Mouse (Mus musculus) adrenal gland, adult 2 months (tissue): ENCODE data around the gene Vpreb3. TPM values are rescaled to one million over a fixed set of nuclear protein-coding genes. Genes with fewer than 3 reads are reported as not detected.
"Not testable (repeated sequence)": the region's sequence is repeated elsewhere in the genome, so short reads cannot be mapped to it uniquely, and the experiment has no call there.

Experiments
- DNase-seq: peaks from one replicate; pipeline ENCODE4 v3.0.0; 2021
- polyA plus RNA-seq: library from polyadenylated mRNA; depleted of rRNA; stranded (reverse); fragments of >200 nt; gene quantifications from 2 replicates; pipeline ENCODE4 v1.2.3, GENCODE M21; 2012; rRNA removed
- total RNA-seq, 2 experiments: library from RNA; stranded (reverse); gene quantifications; 2 replicates each; pipeline ENCODE4 v1.2.3; 2021

Vpreb3 gene
- total and polyA plus RNA-seq, 3 experiments = 1.1 TPM; not detected in 2

- DNase-seq = no peak
Observed at GRCm38 (mm10) chr10:75975216-75975615, 32.4 kb downstream of the Vpreb3 start.

DNA sequence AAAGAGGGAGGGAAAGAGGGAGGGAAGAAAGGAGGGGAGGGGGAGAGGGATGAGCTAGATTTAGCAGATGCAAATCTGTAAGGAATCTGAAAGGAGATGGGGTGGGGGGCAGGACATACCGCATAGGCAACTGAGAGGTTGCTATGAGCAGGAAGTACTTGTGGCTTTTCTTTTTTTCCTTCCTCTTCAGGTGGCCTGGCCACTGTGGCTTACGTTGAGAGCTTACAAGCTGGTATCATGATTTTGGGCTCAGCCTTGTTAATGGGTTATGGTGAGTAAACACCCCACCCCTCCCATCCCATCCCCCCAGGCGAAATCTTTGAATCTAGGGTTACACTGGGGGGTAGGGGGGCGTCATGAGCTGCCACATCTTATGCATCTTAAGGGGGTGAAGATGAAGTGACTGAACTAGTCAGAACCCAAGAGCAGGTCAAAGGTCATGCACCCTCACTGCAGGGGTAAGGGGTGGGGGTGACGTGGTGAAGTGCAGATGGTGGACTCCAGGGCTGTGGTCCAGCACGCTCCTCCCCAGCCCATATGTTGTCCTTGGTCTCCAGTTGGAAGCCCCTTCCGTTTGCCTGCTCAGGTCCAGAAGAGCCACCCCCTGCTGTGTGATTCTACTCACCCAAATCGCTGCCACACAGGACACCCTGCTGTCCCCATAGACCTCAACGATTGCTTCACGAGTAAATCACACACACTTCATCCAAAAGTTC lies 35.4 kb downstream of the Vpreb3 start:
- DNase-seq = no peak

DNA sequence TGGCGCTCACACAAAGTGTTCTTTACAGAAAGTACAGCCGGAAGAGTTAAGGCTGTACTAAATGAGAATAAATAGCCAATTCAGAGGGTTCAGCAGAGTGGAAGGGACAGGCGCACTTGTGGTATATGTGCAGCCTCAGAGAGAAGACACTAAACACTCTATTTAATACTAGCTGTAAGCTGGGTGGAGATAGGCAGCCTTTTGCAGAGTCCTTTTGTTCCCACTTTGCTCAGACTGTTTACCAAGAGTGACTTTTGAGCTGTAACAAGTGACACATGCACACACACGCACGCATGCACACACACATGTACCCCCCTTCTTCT lies 35.9 kb downstream of the Vpreb3 start:
- no peak for DNase-seq

DNA sequence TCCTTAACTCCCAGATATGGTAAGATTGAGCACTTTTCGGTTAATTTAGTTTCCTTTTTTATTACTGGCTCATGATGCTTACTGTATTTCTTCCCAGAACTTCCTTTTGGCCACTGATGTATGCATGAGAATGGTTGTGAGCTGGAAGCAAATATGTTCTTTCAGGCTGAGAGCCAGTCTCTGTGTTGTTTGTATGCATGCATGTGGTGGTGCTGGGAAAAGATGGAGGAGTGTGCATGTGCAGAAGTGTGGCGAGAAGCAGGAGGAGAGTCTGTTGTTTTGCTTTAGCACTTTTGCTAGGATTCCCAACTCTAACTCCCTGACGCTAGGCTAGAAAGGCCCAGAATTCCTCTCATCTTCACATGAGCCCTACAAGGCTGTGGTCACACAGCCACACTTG lies 36.6 kb downstream of the Vpreb3 start:
- no peak for DNase-seq

GRCm38 (mm10) chr10:75990430-75991042 lies 47.7 kb downstream of the Vpreb3 start:
- no peak for DNase-seq

- no peak for DNase-seq
Observed at GRCm38 (mm10) chr10:75993616-75994240, 50.9 kb downstream of the Vpreb3 start.

DNA sequence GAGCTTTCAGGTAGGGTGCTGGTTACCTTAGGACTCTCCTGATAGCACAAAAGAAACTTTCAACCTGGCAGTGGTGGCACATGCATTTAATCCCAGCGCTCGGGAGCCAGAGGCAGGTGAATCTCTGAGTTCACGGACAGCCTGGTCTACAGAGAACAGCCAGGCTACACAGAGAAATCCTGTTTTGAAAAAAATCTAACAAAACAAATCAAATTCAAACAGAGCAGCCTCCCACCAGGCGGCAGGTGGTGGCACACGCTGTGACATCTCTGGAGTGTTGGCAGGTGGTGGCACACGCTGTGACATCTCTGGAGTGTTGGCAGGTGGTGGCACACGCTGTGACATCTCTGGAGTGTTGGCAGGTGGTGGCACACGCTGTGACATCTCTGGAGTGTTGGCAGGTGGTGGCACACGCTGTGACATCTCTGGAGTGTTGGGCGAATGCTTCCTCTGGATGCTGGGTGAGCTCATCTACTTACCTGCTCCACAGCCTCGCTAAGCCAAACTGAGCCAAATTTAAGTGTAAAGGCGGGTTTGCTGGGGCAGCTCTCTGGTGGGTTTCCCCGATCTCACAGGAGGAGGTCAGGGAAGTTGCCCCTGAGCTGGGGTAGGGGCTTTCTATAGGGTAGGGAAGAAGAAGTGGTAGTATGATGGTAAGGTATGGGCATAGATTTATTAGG lies 51.8 kb downstream of the Vpreb3 start:
- DNase-seq = not testable (repeated sequence)

DNA sequence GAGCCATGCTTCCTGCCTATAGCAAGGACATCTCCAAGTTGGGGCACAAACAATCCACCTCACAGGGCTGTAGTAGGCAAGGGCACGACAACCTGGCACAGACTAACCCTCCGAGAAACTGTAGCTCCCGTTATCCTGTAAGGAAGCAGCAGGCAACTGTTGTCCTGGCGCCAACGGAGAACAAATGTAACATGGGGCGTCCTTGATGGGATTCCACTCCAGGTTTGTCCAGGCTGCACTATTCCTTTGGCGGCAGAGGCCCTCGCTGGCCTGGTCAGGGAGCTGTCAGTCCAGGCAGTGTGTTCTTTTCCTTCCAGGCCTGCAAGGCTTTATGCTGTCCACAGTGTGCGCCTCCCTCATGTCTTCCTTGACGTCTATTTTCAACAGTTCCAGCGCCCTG lies 52.6 kb downstream of the Vpreb3 start:
- no peak for DNase-seq

DNA sequence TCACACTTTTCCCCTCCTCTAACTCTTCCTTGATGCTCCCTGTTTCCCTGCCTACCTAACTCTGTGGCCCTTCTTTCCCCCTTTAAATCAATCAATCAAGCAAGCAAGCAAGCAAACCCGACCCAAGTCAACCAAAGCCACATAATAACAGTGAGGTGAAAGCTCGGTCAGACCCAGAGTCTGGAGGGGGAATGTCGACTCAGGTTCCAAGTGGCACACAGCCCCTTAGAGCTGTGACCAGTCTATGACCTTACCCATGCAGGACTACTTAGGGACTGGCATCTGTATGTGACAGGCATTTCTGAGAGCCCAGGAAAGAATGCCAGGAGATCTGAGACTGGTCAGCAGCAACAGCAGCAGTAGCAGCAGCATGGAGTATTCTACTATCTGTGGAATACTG lies 53.5 kb downstream of the Vpreb3 start:
- DNase-seq = no peak

Other genes with a start within 250 kb of the Vpreb3 start
- 10 to 100 TPM; 24.2 to 31.9 TPM for gene Cabin1, start 178.7 kb upstream of the Vpreb3 start, total RNA-seq
- gene Cabin1, start 178.7 kb upstream of the Vpreb3 start, polyA plus RNA-seq = 38.4 and 42.6 TPM in 2 replicates
- gene Ddt, start 169.6 kb upstream of the Vpreb3 start, total RNA-seq = 100 to 1,000 TPM; 177 to 205 TPM
- 240 and 255 TPM in 2 replicates for gene Ddt, start 169.6 kb upstream of the Vpreb3 start, polyA plus RNA-seq
- not detected for gene Gm20441, start 162.1 kb upstream of the Vpreb3 start, total RNA-seq
- not detected in 2 replicates for gene Gm20441, start 162.1 kb upstream of the Vpreb3 start, polyA plus RNA-seq
- 10 to 100 TPM; 16.9 to 28.9 TPM for gene Gstt3, start 161.6 kb upstream of the Vpreb3 start, total RNA-seq
- gene Gstt3, start 161.6 kb upstream of the Vpreb3 start, polyA plus RNA-seq = 14.6 and 17.2 TPM in 2 replicates
- gene Gstt1, start 144.5 kb upstream of the Vpreb3 start, total RNA-seq = 10 to 100 TPM; 52.0 to 64.8 TPM
- 50.9 and 61.2 TPM in 2 replicates for gene Gstt1, start 144.5 kb upstream of the Vpreb3 start, polyA plus RNA-seq
- gene Gstt4, start 120.5 kb upstream of the Vpreb3 start, total RNA-seq = not detected
- gene Gstt4, start 120.5 kb upstream of the Vpreb3 start, polyA plus RNA-seq = not detected in 2 replicates
- 10 to 100 TPM; 32.9 to 36.6 TPM for gene Gstt2, start 105.6 kb upstream of the Vpreb3 start, total RNA-seq
- 136 and 153 TPM in 2 replicates for gene Gstt2, start 105.6 kb upstream of the Vpreb3 start, polyA plus RNA-seq
- 100 to 1,000 TPM; 268 to 376 TPM for gene Mif, start 82.8 kb upstream of the Vpreb3 start, total RNA-seq
- gene Mif, start 82.8 kb upstream of the Vpreb3 start, polyA plus RNA-seq = 1,719 and 1,732 TPM in 2 replicates
- gene Derl3, start 49.6 kb upstream of the Vpreb3 start, total RNA-seq = 1 to 10 TPM; 2.1 to 3.9 TPM
- 5.4 and 6.0 TPM in 2 replicates for gene Derl3, start 49.6 kb upstream of the Vpreb3 start, polyA plus RNA-seq
- 10 to 100 TPM; 77.6 to 87.4 TPM for gene Smarcb1, start 21.4 kb upstream of the Vpreb3 start, total RNA-seq
- 103 and 115 TPM in 2 replicates for gene Smarcb1, start 21.4 kb upstream of the Vpreb3 start, polyA plus RNA-seq
- gene Chchd10, start 9.9 kb upstream of the Vpreb3 start, total RNA-seq = 1,000 to 10,000 TPM; 1,273 to 1,367 TPM
- gene Chchd10, start 9.9 kb upstream of the Vpreb3 start, polyA plus RNA-seq = 4,822 and 7,346 TPM in 2 replicates
- 10 to 100 TPM in 1 of 2 experiments, 1 to 10 TPM in 1; 5.1 to 14.8 TPM for gene Mmp11, start 6.6 kb upstream of the Vpreb3 start, total RNA-seq
- gene Mmp11, start 6.6 kb upstream of the Vpreb3 start, polyA plus RNA-seq = 26.7 and 48.0 TPM in 2 replicates
- 1 to 10 TPM; 2.2 to 4.0 TPM for gene Gm867, start 2.4 kb upstream of the Vpreb3 start, total RNA-seq
- gene Gm867, start 2.4 kb upstream of the Vpreb3 start, polyA plus RNA-seq = 0.93 and 1.9 TPM in 2 replicates
- gene Gm5134, start 11.5 kb downstream of the Vpreb3 start, total RNA-seq = not detected
- 0.03 and 0.11 TPM in 2 replicates for gene Gm5134, start 11.5 kb downstream of the Vpreb3 start, polyA plus RNA-seq
- gene Zfp280b, start 89.6 kb downstream of the Vpreb3 start, total RNA-seq = 1 to 10 TPM; 5.8 to 9.9 TPM
- 3.5 and 3.8 TPM in 2 replicates for gene Zfp280b, start 89.6 kb downstream of the Vpreb3 start, polyA plus RNA-seq
- gene Slc5a4b, start 167.9 kb downstream of the Vpreb3 start, total RNA-seq = not detected
- gene Slc5a4b, start 167.9 kb downstream of the Vpreb3 start, polyA plus RNA-seq = not detected in 2 replicates
- not detected for gene Slc5a4a, start 204.4 kb downstream of the Vpreb3 start, total RNA-seq
- gene Slc5a4a, start 204.4 kb downstream of the Vpreb3 start, polyA plus RNA-seq = not detected in 2 replicates